Mouse (Mus musculus) retina, embryonic 14.5 days (tissue): Measurements from ENCODE around the gene Ksr1.

Experiments
- DNase-seq: peaks from one replicate; pipeline ENCODE4 v3.0.0-alpha.2; 2015; ENCODE audit warnings: low spot score

Ksr1 gene

GRCm38 (mm10) chr11:78980083-78980634 lies 166.0 kb downstream of the Ksr1 start:
- no peak for DNase-seq

- no peak for DNase-seq
Observed at GRCm38 (mm10) chr11:78978176-78979019, 167.8 kb downstream of the Ksr1 start.

- DNase-seq: no peak
Observed at GRCm38 (mm10) chr11:78976731-78977510, 169.3 kb downstream of the Ksr1 start.

DNA sequence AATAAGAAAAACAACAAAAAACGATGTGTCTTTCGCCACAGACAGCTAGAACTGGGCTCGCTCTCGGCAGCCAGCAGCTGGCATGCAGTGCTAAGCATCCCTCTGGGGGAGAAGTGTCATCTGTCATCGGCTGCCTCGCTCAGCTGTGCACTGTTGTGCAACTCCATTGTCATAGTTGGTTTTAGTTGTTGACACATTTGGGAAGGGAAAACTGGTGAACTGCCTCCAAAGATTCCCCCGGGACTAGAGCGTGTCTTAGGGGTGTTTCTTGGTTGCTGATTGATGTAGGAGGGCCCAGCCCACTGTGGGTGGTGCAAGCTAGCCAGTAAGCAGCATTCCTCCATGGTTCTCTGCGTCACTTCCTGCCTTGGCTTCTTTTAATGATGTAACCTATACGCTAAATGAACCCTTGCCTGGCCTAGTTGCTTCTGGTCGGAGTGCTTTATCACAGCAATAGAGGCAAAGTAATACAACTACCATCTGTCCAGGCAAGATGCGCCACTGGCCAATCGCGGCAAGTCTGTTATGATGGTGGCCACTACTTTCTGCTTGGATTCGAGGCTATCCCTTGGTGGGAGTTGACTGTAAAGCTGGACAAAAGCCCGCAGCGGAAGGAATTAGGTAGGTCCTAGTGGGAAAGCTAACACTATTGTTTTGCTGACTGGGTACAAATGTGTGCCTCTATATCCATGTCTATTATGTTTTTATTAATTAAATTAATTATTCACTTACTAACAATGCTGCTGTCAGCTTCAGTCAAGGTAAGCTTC lies 172.6 kb downstream of the Ksr1 start:
- DNase-seq: peak; percentile 50

GRCm38 (mm10) chr11:78972811-78973351 lies 173.3 kb downstream of the Ksr1 start:
- no peak for DNase-seq

- DNase-seq: no peak
Observed at GRCm38 (mm10) chr11:78972328-78972727, 173.9 kb downstream of the Ksr1 start.

GRCm38 (mm10) chr11:78971746-78972145 lies 174.5 kb downstream of the Ksr1 start:
- no peak for DNase-seq

DNA sequence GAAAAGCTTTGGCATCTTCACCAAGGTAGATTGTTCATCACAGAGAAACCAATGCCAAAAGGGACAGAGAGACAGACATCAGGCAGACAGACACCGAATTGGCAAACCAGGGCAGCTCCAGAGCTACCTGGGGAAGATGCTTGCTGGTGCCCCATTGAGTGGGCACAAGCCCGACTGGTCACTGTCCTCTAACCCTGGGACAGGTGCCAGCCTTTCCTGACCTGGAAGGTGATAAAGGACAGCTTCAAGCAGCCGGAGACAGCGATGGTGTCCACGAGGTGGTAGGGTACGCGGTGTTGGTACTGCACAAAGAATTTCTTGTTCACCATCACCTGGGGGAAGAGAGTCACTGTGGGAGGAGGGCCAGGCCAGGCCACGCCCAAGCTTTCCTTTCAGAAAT lies 175.1 kb downstream of the Ksr1 start:
- no peak for DNase-seq

- DNase-seq: no peak
Observed at GRCm38 (mm10) chr11:78968121-78968520, 178.1 kb downstream of the Ksr1 start.

- DNase-seq: peak; percentile 78
Observed at GRCm38 (mm10) chr11:78967371-78967770, 178.8 kb downstream of the Ksr1 start.
